Mouse (Mus musculus): ENCODE results near the gene Cx3cr1. TPM values are rescaled to one million over a fixed set of nuclear protein-coding genes. Genes with fewer than 3 reads are reported as not detected.

Gene Cx3cr1
- polyA plus RNA-seq, 1 experiment, result 9.0 TPM

- TF ChIP-seq POLR2A (IDR thresholded peaks at IDR 0.05; ENCODE audit: borderline replicate concordance, insufficient read depth, low read length) (no peak), CTCF (IDR thresholded peaks at IDR 0.05; ENCODE audit: borderline replicate concordance, insufficient read depth, low read depth, low read length) (no peak)
- peak overlapping the region; percentile 31 for H3K4me3 ChIP-seq (replicated peaks; ENCODE audit: insufficient read depth, low read depth, low read length)
- 38% methylated on average over 16 of the region's 16 CpGs for WGBS
- peak overlapping the region; percentile 70; the same call in 1 of the 2 replicates for H3K27ac ChIP-seq (ENCODE audit: insufficient read depth, low read length)
- no peaks in the 10 kb centered on the region for H3K27me3 ChIP-seq (ENCODE audit: control insufficient read depth, insufficient read depth, low read length)
- peaks cover 55% of the 10 kb centered on the region for H3K4me1 ChIP-seq (ENCODE audit: control insufficient read depth, insufficient read depth, low read length)
- peak; percentile 38 to 41 for DNase-seq
Observed at GRCm38 (mm10) chr9:119981183-119982179, 88.2 kb downstream of the Cx3cr1 start.

GRCm38 (mm10) chr9:119980770-119981182 is 88.9 kb downstream of the Cx3cr1 start:
- Histone ChIP-seq H3K4me1 (ENCODE audit: control insufficient read depth, insufficient read depth, low read length) (peaks cover 55% of the 10 kb centered on the region), H3K27ac (ENCODE audit: insufficient read depth, low read length) (peak overlapping the region; percentile 58; the same call in 1 of the 2 replicates), H3K4me3 (replicated peaks; ENCODE audit: insufficient read depth, low read depth, low read length) (no peak overlapping the region), H3K27me3 (ENCODE audit: control insufficient read depth, insufficient read depth, low read length) (no peaks in the 10 kb centered on the region)
- TF ChIP-seq CTCF (IDR thresholded peaks at IDR 0.05; ENCODE audit: borderline replicate concordance, insufficient read depth, low read depth, low read length) (no peak), POLR2A (IDR thresholded peaks at IDR 0.05; ENCODE audit: borderline replicate concordance, insufficient read depth, low read length) (no peak)
- 34% methylated on average over 4 of the region's 4 CpGs for WGBS
- DNase-seq, result peak in 1 of 2 experiments; percentile 18

- Histone ChIP-seq H3K27me3 (ENCODE audit: control insufficient read depth, insufficient read depth, low read length) (no peaks in the 10 kb centered on the region), H3K4me1 (ENCODE audit: control insufficient read depth, insufficient read depth, low read length) (peaks cover 55% of the 10 kb centered on the region), H3K4me3 (replicated peaks; ENCODE audit: insufficient read depth, low read depth, low read length) (no peak overlapping the region), H3K27ac (ENCODE audit: insufficient read depth, low read length) (no peak overlapping the region)
- 19% methylated on average over 2 of the region's 2 CpGs for WGBS
- TF ChIP-seq POLR2A (IDR thresholded peaks at IDR 0.05; ENCODE audit: borderline replicate concordance, insufficient read depth, low read length) (no peak), CTCF (IDR thresholded peaks at IDR 0.05; ENCODE audit: borderline replicate concordance, insufficient read depth, low read depth, low read length) (no peak)
- DNase-seq, result peak; percentile 42 to 45
Observed at GRCm38 (mm10) chr9:119979749-119980148, 89.9 kb downstream of the Cx3cr1 start.

- peaks cover 56% of the 10 kb centered on the region for H3K4me1 ChIP-seq (ENCODE audit: control insufficient read depth, insufficient read depth, low read length)
- peak; percentile 43 to 62 for DNase-seq
- 62% methylated on average over 6 of the region's 6 CpGs for WGBS
- TF ChIP-seq CTCF (IDR thresholded peaks at IDR 0.05; ENCODE audit: borderline replicate concordance, insufficient read depth, low read depth, low read length) (no peak), POLR2A (IDR thresholded peaks at IDR 0.05; ENCODE audit: borderline replicate concordance, insufficient read depth, low read length) (no peak)
- no peak overlapping the region for H3K4me3 ChIP-seq (replicated peaks; ENCODE audit: insufficient read depth, low read depth, low read length)
- peak overlapping the region; percentile 24; the same call in 1 of the 2 replicates for H3K27ac ChIP-seq (ENCODE audit: insufficient read depth, low read length)
- H3K27me3 ChIP-seq (ENCODE audit: control insufficient read depth, insufficient read depth, low read length), result no peaks in the 10 kb centered on the region
Observed at GRCm38 (mm10) chr9:119978811-119979441, 90.8 kb downstream of the Cx3cr1 start.

GRCm38 (mm10) chr9:119978151-119978810 is 91.4 kb downstream of the Cx3cr1 start:
- H3K4me3 ChIP-seq (replicated peaks; ENCODE audit: insufficient read depth, low read depth, low read length), result no peak overlapping the region
- WGBS, result 52% methylated on average over 9 of the region's 9 CpGs
- no peaks in the 10 kb centered on the region for H3K27me3 ChIP-seq (ENCODE audit: control insufficient read depth, insufficient read depth, low read length)
- H3K27ac ChIP-seq (ENCODE audit: insufficient read depth, low read length), result peak overlapping the region; percentile 24; the same call in 1 of the 2 replicates
- TF ChIP-seq POLR2A (IDR thresholded peaks at IDR 0.05; ENCODE audit: borderline replicate concordance, insufficient read depth, low read length) (no peak), CTCF (IDR thresholded peaks at IDR 0.05; ENCODE audit: borderline replicate concordance, insufficient read depth, low read depth, low read length) (no peak)
- peak; percentile 15 to 42 for DNase-seq
- peaks cover 62% of the 10 kb centered on the region for H3K4me1 ChIP-seq (ENCODE audit: control insufficient read depth, insufficient read depth, low read length)

- Histone ChIP-seq H3K27ac (ENCODE audit: insufficient read depth, low read length) (no peak overlapping the region), H3K4me3 (replicated peaks; ENCODE audit: insufficient read depth, low read depth, low read length) (no peak overlapping the region), H3K27me3 (ENCODE audit: control insufficient read depth, insufficient read depth, low read length) (no peaks in the 10 kb centered on the region), H3K4me1 (ENCODE audit: control insufficient read depth, insufficient read depth, low read length) (peaks cover 65% of the 10 kb centered on the region)
- TF ChIP-seq CTCF (IDR thresholded peaks at IDR 0.05; ENCODE audit: borderline replicate concordance, insufficient read depth, low read depth, low read length), result no peak
- no peak for TF ChIP-seq POLR2A (IDR thresholded peaks at IDR 0.05; ENCODE audit: borderline replicate concordance, insufficient read depth, low read length)
- DNase-seq, result peak in 1 of 2 experiments; percentile 34
- 19% methylated on average over 5 of the region's 5 CpGs for WGBS
Observed at GRCm38 (mm10) chr9:119977557-119978060, 92.1 kb downstream of the Cx3cr1 start.
